Mouse (Mus musculus) left cerebral cortex, postnatal 4 days (tissue): ENCODE results near the gene Aadacl4. TPM values are rescaled to one million over a fixed set of nuclear protein-coding genes. Genes with fewer than 3 reads are reported as not detected.
"Not testable (repeated sequence)": the region's sequence is repeated elsewhere in the genome, so short reads cannot be mapped to it uniquely, and the experiment has no call there.

Experiments used
- DNase-seq: peaks from one replicate; pipeline ENCODE4 v3.0.0-alpha.2; 2022
- intact Hi-C: fragments of 180-260 bp; cut with DNase I; formaldehyde crosslinking; loops from one replicate; pipeline ENCODE4 v1.15.1; 2025
- total RNA-seq, 2 experiments: library from RNA; stranded (reverse); gene quantifications; 2 replicates each; pipeline ENCODE4 v1.2.3; 2021

The Aadacl4 gene
- not detected for total RNA-seq

- intact Hi-C loops: no loop called here
- DNase-seq: no peak
Observed at GRCm38 (mm10) chr4:144613407-144613806, at the start of gene Aadacl4. Aadacl4 (plus strand) TSS chr4:144613707.

- DNase-seq: no peak
- intact Hi-C loops: no loop called here
Observed at GRCm38 (mm10) chr4:144565034-144565433, 48.5 kb upstream of the Aadacl4 start, which contains the start of gene Gm13124. Gm13124 (minus strand) TSS chr4:144565134.

DNA sequence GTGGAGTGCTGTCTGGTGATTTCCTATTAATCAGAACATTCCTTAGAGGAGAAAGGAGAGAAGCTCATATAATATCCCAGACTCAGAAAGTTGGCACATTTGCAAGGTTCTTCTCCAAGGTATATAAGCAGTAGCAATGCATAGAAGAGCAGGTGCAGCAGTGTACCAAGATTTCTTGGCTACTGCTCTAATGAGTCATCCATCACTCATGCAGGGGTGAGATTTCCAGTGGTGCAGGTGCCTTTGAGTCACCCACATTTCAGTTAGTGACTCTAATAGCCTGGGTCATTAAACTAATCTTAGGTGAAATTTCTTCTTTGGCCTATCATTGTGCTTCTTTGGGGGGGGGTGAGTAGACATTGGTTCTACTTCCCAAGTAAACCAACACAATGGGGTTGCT, 45.8 kb upstream of the Aadacl4 start:
- no peak for DNase-seq
- intact Hi-C loops: no loop called here

GRCm38 (mm10) chr4:144586207-144586606, 27.3 kb upstream of the Aadacl4 start:
- intact Hi-C loops, DNase-seq: not testable (repeated sequence)

GRCm38 (mm10) chr4:144592790-144593189, 20.7 kb upstream of the Aadacl4 start:
- DNase-seq: no peak
- intact Hi-C loops: no loop called here

DNA sequence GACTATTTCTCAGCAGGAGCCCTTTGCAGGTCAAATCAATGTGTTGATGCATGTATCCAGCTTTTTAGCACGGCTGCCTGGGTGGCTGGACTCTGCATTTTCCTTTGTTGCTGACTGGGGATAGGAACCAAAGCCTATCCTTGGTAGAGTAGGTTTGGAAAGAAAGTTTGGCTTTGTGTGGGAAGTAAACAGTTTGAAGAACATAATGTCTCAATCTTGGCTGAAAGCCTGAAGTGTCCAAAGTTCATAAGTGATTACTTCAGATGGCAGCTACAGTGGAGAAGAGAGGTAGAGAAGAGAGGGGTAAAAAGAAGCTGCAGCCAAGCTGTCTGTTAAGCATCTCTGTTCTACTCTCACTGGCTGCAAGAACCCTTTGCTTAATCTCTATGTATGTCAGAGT, 1.1 kb downstream of the Aadacl4 start:
- intact Hi-C loops: no loop called here
- no peak for DNase-seq

DNA sequence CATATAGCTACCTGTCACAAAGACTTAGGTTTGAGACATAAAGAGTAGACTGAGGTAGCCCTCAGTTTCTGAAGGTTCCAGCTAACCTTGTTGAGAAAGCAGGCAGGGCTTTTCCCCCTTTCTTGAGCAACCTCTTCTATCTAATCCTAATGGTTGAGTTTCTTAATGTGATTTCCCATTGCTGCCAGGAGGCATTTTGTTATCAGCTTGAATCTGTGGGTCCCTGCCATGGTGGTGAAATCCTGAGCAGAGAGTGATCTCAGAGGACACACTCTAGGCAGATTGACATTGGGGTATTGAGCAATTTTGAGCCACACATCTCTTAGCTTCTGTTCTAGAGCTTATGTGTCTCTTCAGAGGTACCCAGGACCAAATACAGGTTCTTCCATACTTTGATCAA, 24.8 kb downstream of the Aadacl4 start:
- intact Hi-C loops: no loop called here
- DNase-seq: no peak

Other genes starting within 250 kb of the Aadacl4 start
- not detected for gene Pramef20, start 235.8 kb upstream of the Aadacl4 start, total RNA-seq
- not detected for gene Pramef12, start 205.2 kb upstream of the Aadacl4 start, total RNA-seq
- gene 1700012P22Rik, start 174.9 kb upstream of the Aadacl4 start, total RNA-seq: not detected
- not detected for gene Gm9944, start 160.4 kb upstream of the Aadacl4 start, total RNA-seq
- gene Aadacl3, start 150.0 kb upstream of the Aadacl4 start, total RNA-seq: not detected
- gene 9430007A20Rik, start 93.9 kb upstream of the Aadacl4 start, total RNA-seq: not detected
- not detected for gene Gm13124, start 48.6 kb upstream of the Aadacl4 start, total RNA-seq
- not detected for gene Gm436, start 72.7 kb downstream of the Aadacl4 start, total RNA-seq
- under 1 TPM in 1 of 2 experiments, not detected in 1; 0.64 TPM for gene Gm13178, start 107.7 kb downstream of the Aadacl4 start, total RNA-seq
- gene Gm438, start 172.9 kb downstream of the Aadacl4 start, total RNA-seq: not detected